Mouse (Mus musculus) heart, embryonic 11.5 days (tissue): Measurements from ENCODE around the gene Platr17. TPM values are rescaled to one million over a fixed set of nuclear protein-coding genes. Genes with fewer than 3 reads are reported as not detected.

ENCODE experiments used
- ATAC-seq: fragments of 200-750 bp; cut with Nextera tagmentation; replicated peaks from 2 replicates; pipeline ENCODE4 v1.8.0; 2017; ENCODE audit warnings: moderate library complexity; ENCODE audit not compliant: insufficient number of reproducible peaks, low FRiP score, low TSS enrichment
- H3K27ac ChIP-seq: fragments of 300-500 bp; sonication (generic); 2 replicates; pipeline ENCODE4 v1.5.1; 2014; ENCODE audit warnings: mild to moderate bottlenecking, low read depth, low read length
- H3K27me3 ChIP-seq: fragments of 300-500 bp; sonication (generic); 2 replicates; pipeline ENCODE4 v1.6.1; 2014; ENCODE audit warnings: mild to moderate bottlenecking, low read length, mixed read lengths; ENCODE audit not compliant: control insufficient read depth, insufficient read depth
- H3K36me3 ChIP-seq: fragments of 300-500 bp; sonication (generic); 2 replicates; pipeline ENCODE4 v1.6.1; 2014; ENCODE audit warnings: mild to moderate bottlenecking, low read length, moderate library complexity, mixed read lengths; ENCODE audit not compliant: control insufficient read depth, insufficient read depth
- H3K4me1 ChIP-seq: fragments of 300-500 bp; sonication (generic); 2 replicates; pipeline ENCODE4 v1.6.1; 2014; ENCODE audit warnings: low read length; ENCODE audit not compliant: control insufficient read depth, insufficient read depth
- H3K4me2 ChIP-seq: fragments of 300-500 bp; sonication (generic); 2 replicates; pipeline ENCODE4 v1.6.1; 2014; ENCODE audit warnings: mild to moderate bottlenecking, moderate library complexity
- H3K4me3 ChIP-seq: fragments of 300-500 bp; sonication (generic); 2 replicates; pipeline ENCODE4 v1.5.1; 2014; ENCODE audit warnings: low read depth, low read length
- H3K9ac ChIP-seq: fragments of 300-500 bp; sonication (generic); 2 replicates; pipeline ENCODE4 v1.6.1; 2014; ENCODE audit warnings: mild to moderate bottlenecking, low read depth, low read length, moderate library complexity
- H3K9me3 ChIP-seq: fragments of 300-500 bp; sonication (generic); replicated peaks from 2 replicates; pipeline ENCODE4 v1.6.1; 2016; ENCODE audit warnings: low read length; ENCODE audit not compliant: control insufficient read depth
- WGBS: fragments of 180-500 bp; shearing (Covaris S2); extraction: QIAGEN DNeasy Blood & Tissue Kit; methylation state at CpG from one replicate; pipeline ENCODE4 v1.1.7; 2014; ENCODE audit not compliant: insufficient replicate concordance; 5-methylcytosine and 5-hydroxymethylcytosine counted together
- polyA plus RNA-seq: library from polyadenylated mRNA; unstranded; fragments of >200 nt; fragmentation: Nextera tagmentation; extraction: Ambion mirVana; gene quantifications from 2 replicates; pipeline ENCODE4 v1.2.1, GENCODE M21; 2014

Gene Platr17
- polyA plus RNA-seq, 1 experiment from 2014 or later = not detected

DNA sequence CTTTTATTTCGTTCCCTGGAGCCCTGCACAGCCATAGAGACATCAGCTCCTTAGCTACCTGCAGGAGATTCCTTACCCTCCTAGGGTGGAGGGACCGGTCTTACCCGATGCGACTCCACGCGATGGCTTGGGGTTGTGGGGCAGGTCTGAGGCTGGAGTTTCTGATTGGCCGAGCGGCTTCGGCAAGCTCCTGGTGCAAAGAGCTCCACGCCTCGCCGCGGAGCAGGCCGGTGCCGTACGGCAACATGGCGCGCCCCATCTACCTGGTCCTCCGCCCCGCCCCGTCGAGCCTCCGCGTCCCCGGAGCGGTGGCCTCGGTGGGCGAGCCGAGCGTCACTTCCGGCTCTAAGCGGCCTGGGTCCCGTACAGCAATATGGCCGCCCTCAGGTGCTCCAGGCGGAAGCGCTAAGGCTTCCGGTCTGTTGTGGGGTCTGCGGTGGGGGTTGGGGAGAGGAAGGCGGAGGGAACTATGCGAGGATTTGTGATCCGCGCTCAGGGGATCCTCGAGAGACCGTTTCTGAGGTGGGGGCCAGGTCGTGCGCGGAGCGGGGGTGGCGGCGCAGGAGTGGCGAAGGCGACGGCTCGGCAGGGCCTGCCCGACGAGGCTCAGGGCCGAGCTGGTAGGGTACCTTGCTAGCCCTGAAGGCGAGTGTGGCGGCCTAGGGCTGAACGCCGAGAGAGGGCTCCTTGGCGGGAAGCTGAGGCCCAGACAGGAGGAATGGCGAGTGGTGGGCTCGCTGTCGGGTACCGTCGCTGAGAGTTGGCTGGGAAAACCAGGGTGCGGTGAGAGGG is 4.3 kb downstream of the Platr17 start, which contains the start of gene Daxx:
Gene Daxx, plus strand, starts transcription at position 338 of the 792 bp plus-strand sequence.
- Histone ChIP-seq H3K4me3 (peak within 1 kb of the TSS; percentile 78), H3K4me2 (peak within 1 kb of the TSS; percentile 99), H3K36me3 (peaks cover 28% of the 10 kb centered on the region), H3K9ac (peak within 1 kb of the TSS; percentile 83), H3K4me1 (peaks cover 10% of the 10 kb centered on the region), H3K27me3 (no peaks in the 10 kb centered on the region), H3K27ac (peak within 1 kb of the TSS; percentile 84), H3K9me3 (no peaks in the 10 kb centered on the region)
- WGBS = under 1% methylated on average over 65 of the region's 68 CpGs
- peak; percentile 94 for ATAC-seq

DNA sequence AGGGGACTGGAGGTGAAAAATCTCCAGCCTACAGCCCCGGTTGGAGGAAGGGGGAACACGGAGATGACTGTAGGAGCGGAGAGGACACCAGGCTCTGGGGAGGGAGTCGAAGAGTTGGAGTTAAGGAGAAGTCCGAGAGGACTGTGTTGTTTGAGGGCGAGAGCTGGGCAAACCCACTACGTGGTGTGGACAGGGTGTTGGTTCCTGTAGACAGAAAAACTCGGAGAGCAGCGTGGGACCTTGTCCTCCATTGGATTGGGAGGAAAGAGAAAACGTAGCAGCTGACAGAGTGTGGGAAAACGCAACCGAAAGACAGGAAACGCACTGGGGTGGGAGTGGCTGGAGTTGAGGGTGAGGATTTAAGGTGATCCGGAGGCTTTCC is 4.9 kb downstream of the Platr17 start:
- peak; percentile 4; the same call in 1 of the 2 replicates for ATAC-seq
- peaks cover 31% of the 10 kb centered on the region for H3K36me3 ChIP-seq
- H3K27ac ChIP-seq = peak overlapping the region; percentile 83
- H3K9ac ChIP-seq = peak overlapping the region; percentile 83
- H3K27me3 ChIP-seq = no peaks in the 10 kb centered on the region
- peak overlapping the region; percentile 99 for H3K4me2 ChIP-seq
- H3K4me3 ChIP-seq = peak overlapping the region; percentile 78
- peaks cover 11% of the 10 kb centered on the region for H3K4me1 ChIP-seq
- under 1% methylated on average over 14 of the region's 14 CpGs for WGBS
- H3K9me3 ChIP-seq = no peaks in the 10 kb centered on the region

DNA sequence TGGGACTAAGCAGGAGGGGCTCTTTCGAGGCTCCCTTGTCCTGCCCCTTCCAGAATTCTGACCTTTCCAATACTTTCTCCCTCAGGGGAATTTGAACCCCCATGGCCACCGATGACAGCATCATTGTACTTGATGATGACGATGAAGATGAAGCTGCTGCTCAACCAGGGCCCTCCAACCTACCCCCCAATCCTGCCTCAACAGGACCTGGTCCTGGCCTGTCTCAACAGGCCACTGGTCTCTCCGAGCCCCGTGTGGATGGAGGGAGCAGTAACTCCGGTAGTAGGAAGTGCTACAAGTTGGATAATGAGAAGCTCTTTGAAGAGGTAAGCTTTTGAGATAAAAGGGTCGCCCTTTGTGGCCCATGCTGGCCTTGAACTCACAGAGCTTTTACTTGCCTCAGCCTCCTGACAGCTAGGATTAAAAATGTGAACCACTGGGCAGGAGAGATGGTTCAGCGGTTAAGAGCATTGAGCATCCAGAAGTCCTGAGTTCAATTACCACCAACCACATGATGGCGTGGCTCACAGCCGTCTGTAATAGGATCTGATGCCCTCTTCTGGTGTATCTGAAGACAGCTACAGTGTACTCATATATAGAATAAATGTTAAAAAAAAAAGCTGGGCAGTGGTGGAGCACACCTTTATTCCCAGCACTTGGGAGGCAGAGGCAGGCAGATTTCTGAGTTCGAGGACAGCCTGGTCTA is 5.6 kb downstream of the Platr17 start:
- Histone ChIP-seq H3K9me3 (no peaks in the 10 kb centered on the region), H3K27me3 (no peaks in the 10 kb centered on the region), H3K9ac (peak overlapping the region; percentile 83), H3K4me3 (peak overlapping the region; percentile 78), H3K4me2 (peak overlapping the region; percentile 99), H3K36me3 (peaks cover 31% of the 10 kb centered on the region), H3K27ac (peak overlapping the region; percentile 83; the same call in 1 of the 2 replicates), H3K4me1 (peaks cover 15% of the 10 kb centered on the region)
- ATAC-seq = no peak
- WGBS = 48% methylated on average over 11 of the region's 11 CpGs

DNA sequence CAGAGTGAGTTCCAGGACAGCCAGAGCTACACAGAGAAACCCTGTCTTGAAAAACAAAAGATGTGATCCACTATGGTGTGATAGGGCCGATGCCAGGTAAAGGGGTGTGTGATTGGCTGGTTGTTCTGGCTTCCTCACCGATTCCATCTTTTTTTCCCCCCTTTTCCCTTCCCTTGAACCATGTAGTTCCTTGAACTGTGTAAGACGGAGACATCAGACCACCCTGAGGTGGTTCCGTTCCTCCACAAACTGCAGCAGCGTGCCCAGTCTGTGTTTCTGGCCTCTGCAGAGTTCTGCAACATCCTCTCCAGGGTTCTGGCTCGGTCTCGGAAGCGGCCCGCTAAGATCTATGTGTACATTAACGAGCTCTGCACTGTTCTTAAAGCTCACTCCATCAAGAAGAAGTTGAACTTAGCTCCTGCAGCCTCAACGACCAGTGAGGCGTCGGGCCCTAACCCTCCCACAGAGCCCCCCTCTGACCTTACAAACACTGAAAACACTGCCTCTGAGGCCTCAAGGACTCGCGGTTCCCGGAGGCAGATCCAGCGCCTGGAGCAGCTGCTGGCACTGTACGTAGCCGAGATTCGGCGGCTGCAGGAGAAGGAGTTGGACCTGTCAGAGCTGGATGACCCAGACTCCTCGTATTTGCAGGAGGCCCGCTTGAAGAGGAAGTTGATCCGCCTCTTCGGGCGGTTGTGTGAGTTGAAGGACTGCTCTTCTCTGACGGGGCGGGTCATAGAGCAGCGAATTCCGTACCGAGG is 6.3 kb downstream of the Platr17 start:
- Histone ChIP-seq H3K4me1 (peaks cover 15% of the 10 kb centered on the region), H3K27ac (no peak overlapping the region), H3K9ac (no peak overlapping the region), H3K36me3 (peaks cover 31% of the 10 kb centered on the region), H3K27me3 (no peaks in the 10 kb centered on the region), H3K9me3 (no peaks in the 10 kb centered on the region), H3K4me2 (no peak overlapping the region), H3K4me3 (no peak overlapping the region; the same call in 1 of the 2 replicates)
- no peak for ATAC-seq
- 93% methylated on average over 31 of the region's 31 CpGs for WGBS

DNA sequence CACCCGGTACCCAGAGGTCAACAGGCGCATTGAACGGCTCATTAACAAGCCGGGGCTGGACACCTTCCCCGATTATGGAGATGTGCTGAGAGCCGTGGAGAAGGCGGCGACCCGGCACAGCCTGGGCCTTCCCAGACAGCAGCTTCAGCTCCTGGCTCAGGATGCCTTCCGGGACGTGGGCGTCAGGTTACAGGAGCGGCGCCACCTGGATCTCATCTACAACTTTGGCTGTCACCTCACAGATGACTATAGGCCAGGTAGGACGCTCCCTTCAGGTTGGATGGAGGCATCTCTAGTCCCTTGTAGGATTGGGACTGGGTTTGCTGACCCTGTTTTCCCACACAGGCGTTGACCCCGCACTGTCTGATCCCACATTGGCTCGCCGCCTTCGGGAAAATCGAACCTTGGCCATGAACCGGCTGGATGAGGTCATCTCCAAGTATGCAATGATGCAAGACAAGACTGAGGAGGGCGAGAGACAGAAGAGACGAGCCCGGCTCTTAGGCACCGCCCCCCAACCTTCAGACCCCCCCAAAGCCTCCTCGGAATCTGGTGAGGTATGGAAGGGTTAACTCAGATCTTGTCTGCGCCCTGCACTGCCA is 7.0 kb downstream of the Platr17 start:
- H3K27ac ChIP-seq = no peak overlapping the region
- H3K4me2 ChIP-seq = no peak overlapping the region
- no peak overlapping the region; the same call in 1 of the 2 replicates for H3K4me3 ChIP-seq
- 89% methylated on average over 28 of the region's 28 CpGs for WGBS
- H3K9ac ChIP-seq = no peak overlapping the region
- H3K27me3 ChIP-seq = no peaks in the 10 kb centered on the region
- H3K36me3 ChIP-seq = peaks cover 31% of the 10 kb centered on the region
- no peak for ATAC-seq
- no peaks in the 10 kb centered on the region for H3K9me3 ChIP-seq
- H3K4me1 ChIP-seq = peaks cover 17% of the 10 kb centered on the region

DNA sequence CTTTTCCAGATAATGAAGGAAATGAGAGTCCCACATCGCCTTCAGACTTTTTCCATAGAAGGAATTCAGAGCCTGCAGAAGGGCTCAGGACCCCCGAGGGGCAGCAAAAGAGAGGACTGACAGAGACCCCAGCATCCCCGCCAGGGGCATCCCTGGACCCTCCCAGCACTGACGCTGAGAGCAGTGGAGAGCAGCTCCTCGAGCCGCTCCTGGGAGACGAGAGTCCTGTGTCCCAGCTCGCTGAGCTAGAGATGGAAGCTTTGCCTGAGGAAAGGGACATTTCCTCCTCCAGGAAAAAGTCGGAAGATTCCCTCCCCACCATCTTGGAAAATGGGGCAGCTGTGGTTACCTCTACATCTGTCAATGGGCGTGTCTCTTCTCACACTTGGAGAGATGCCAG is 8.3 kb downstream of the Platr17 start:
- Histone ChIP-seq H3K36me3 (peaks cover 31% of the 10 kb centered on the region), H3K27ac (no peak overlapping the region), H3K4me1 (peaks cover 22% of the 10 kb centered on the region), H3K4me2 (no peak overlapping the region), H3K9ac (no peak overlapping the region), H3K27me3 (peaks cover 3% of the 10 kb centered on the region; the same call in 1 of the 2 replicates), H3K9me3 (no peaks in the 10 kb centered on the region), H3K4me3 (no peak overlapping the region)
- 87% methylated on average over 10 of the region's 10 CpGs for WGBS
- no peak for ATAC-seq

DNA sequence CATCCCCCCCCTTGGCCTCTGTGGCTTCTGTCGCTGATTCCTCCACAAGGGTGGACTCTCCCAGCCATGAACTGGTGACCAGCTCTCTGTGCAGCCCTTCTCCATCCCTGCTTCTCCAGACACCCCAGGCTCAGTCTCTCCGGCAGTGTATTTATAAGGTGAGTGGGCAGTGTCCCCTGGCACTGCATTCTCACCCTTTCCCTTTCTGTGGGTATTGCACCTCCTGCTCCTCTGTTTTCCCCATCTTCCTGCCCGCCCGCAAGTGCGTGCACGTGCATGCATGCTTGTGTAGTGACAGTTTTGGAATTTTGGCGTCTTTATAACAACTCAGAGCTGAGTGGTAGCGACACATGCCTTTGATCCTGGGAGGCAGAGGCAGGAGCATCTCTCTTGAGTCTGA is 9.0 kb downstream of the Platr17 start:
- Histone ChIP-seq H3K4me3 (no peak overlapping the region), H3K4me2 (no peak overlapping the region), H3K9me3 (no peaks in the 10 kb centered on the region), H3K4me1 (peaks cover 24% of the 10 kb centered on the region), H3K27ac (peak overlapping the region; percentile 0; the same call in 1 of the 2 replicates), H3K36me3 (peaks cover 31% of the 10 kb centered on the region), H3K9ac (no peak overlapping the region), H3K27me3 (peaks cover 3% of the 10 kb centered on the region; the same call in 1 of the 2 replicates)
- WGBS = 94% methylated on average over 8 of the region's 8 CpGs
- ATAC-seq = no peak

DNA sequence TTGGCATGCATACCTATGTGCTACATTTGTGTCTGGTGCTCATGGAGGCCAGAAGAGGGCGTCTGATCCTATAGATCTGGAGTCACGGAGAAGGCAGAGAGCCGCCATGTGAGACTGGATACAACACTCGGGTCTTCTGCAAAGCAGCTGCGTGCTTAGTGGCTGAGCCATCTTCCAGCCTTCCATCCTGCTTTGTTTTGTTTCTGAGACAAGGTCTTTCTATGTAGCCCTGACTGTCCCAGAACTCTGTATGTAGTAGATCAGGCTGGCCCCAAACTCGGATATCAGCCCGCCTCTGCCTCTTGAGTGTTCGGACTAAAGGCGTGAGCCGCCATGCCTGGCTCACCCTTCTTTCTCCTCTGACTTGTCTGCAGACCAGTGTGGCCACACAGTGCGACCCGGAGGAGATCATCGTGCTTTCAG is 10.0 kb downstream of the Platr17 start:
- Histone ChIP-seq H3K9ac (no peak overlapping the region), H3K4me1 (peaks cover 26% of the 10 kb centered on the region), H3K4me3 (peak overlapping the region; percentile 66), H3K36me3 (peaks cover 31% of the 10 kb centered on the region), H3K27ac (0 out of 2 replicates have a peak overlapping the region, but pooled peaks have one; percentile 86), H3K4me2 (peak overlapping the region; percentile 70), H3K9me3 (no peaks in the 10 kb centered on the region), H3K27me3 (peaks cover 3% of the 10 kb centered on the region; the same call in 1 of the 2 replicates)
- WGBS = 73% methylated on average over 13 of the region's 13 CpGs
- ATAC-seq = no peak
